Mouse (Mus musculus) c-Kit-positive CD71-negative TER-119-negative erythroid progenitor cells, embryonic 14.5 days (primary cell): ENCODE data around the gene Tha1.
"Not testable (repeated sequence)": the region's sequence is repeated elsewhere in the genome, so short reads cannot be mapped to it uniquely, and the experiment has no call there.

Experiments used
- DNase-seq: peaks from one replicate; pipeline ENCODE4 v3.0.0-alpha.2; 2013; ENCODE audit warnings: low read depth

Gene Tha1

GRCm38 (mm10) chr11:117848271-117848984, 24.9 kb downstream of the Tha1 start:
- no peak for DNase-seq

GRCm38 (mm10) chr11:117847593-117848215, 25.6 kb downstream of the Tha1 start:
- no peak for DNase-seq

- DNase-seq = no peak
Measured at GRCm38 (mm10) chr11:117846640-117847039, 26.6 kb downstream of the Tha1 start.

- no peak for DNase-seq
Measured at GRCm38 (mm10) chr11:117845651-117846050, 27.6 kb downstream of the Tha1 start.

- DNase-seq = no peak
Measured at GRCm38 (mm10) chr11:117844997-117845396, 28.3 kb downstream of the Tha1 start.

- no peak for DNase-seq
Measured at GRCm38 (mm10) chr11:117843434-117843833, 29.8 kb downstream of the Tha1 start.

GRCm38 (mm10) chr11:117840910-117841309, 32.4 kb downstream of the Tha1 start:
- no peak for DNase-seq

GRCm38 (mm10) chr11:117839021-117839420, 34.3 kb downstream of the Tha1 start:
- no peak for DNase-seq

- no peak for DNase-seq
Measured at GRCm38 (mm10) chr11:117838572-117838971, 34.7 kb downstream of the Tha1 start.

GRCm38 (mm10) chr11:117836306-117836705, 37.0 kb downstream of the Tha1 start:
- no peak for DNase-seq

GRCm38 (mm10) chr11:117834086-117834485, 39.2 kb downstream of the Tha1 start:
- no peak for DNase-seq

GRCm38 (mm10) chr11:117833509-117833908, 39.8 kb downstream of the Tha1 start:
- DNase-seq = not testable (repeated sequence)

- DNase-seq = peak; percentile 87
Measured at GRCm38 (mm10) chr11:117832086-117832969, 41.0 kb downstream of the Tha1 start.

GRCm38 (mm10) chr11:117830401-117830800, 42.9 kb downstream of the Tha1 start:
- no peak for DNase-seq

- no peak for DNase-seq
Measured at GRCm38 (mm10) chr11:117829671-117830215, 43.5 kb downstream of the Tha1 start.

- DNase-seq = no peak
Measured at GRCm38 (mm10) chr11:117828888-117829604, 44.2 kb downstream of the Tha1 start.

GRCm38 (mm10) chr11:117828149-117828887, 45.0 kb downstream of the Tha1 start:
- DNase-seq = no peak

- no peak for DNase-seq
Measured at GRCm38 (mm10) chr11:117827386-117827785, 45.9 kb downstream of the Tha1 start.

- DNase-seq = no peak
Measured at GRCm38 (mm10) chr11:117826916-117827315, 46.4 kb downstream of the Tha1 start.

GRCm38 (mm10) chr11:117826164-117826563, 47.1 kb downstream of the Tha1 start:
- no peak for DNase-seq
